Mouse (Mus musculus) lung, postnatal 0 days (tissue): ENCODE data around the gene Cenpe.

Experiments
- CTCF ChIP-seq: IDR thresholded peaks from 2 replicates; pipeline ENCODE4 v1.5.1; 2016; ENCODE audit warnings: antibody characterized with exemption, mild to moderate bottlenecking
- EP300 ChIP-seq: IDR thresholded peaks from 2 replicates; pipeline ENCODE4 v1.6.1; 2016; ENCODE audit warnings: antibody characterized with exemption, mild to moderate bottlenecking, control low read depth

GRCm38 (mm10) chr3:135288138-135288750, 75.9 kb downstream of the Cenpe start:
- TF ChIP-seq CTCF: no peak
- no peak for TF ChIP-seq EP300
